Comparison of ENCODE assay signal across 8 mouse cellular contexts in the genomic region with DNA sequence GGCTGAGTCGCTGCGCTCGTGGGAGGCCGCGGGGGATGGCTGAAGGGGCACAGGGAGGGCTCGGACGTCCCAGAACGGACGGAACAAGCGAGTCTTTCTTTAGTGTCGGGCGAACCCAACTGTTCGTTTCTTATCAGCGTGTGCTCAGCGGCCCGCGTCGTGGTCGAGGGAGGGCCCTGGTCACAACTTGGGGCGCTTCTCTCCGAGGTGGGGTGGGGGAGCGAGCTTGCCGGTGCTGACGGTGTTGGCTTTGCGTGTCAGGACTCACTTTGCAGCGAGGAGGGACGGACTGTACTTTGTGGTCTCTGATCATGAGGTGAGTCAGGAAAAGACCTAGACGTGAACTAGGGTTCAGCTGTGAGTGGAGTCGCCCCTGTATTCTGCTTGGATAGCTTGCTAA. TPM values are rescaled to one million over a fixed set of nuclear protein-coding genes. Genes with fewer than 3 reads are reported as not detected.
DNase-seq lines count a peak whose midpoint lies in the region; ATAC-seq and TF ChIP-seq lines count a peak whose summit lies in the region.

No protein-coding gene starts in this region.

- no peak; the same call in 1 of the 2 replicates for ATAC-seq in neural tube, embryonic 11.5 days (ENCODE audit: insufficient read depth, low FRiP score, low TSS enrichment)
- no peak for ATAC-seq in forebrain, embryonic 13.5 days
- no peak for ATAC-seq in hindbrain, embryonic 13.5 days (ENCODE audit: low FRiP score)
- ATAC-seq in midbrain, embryonic 13.5 days = no peak

- no peaks in the 10 kb centered on the region for H3K27me3 ChIP-seq in neural tube, embryonic 11.5 days (ENCODE audit: control insufficient read depth, insufficient read depth, low read length)
- H3K27me3 ChIP-seq in forebrain, embryonic 13.5 days = no peaks in the 10 kb centered on the region
- H3K27me3 ChIP-seq in hindbrain, embryonic 13.5 days = no peaks in the 10 kb centered on the region
- H3K27me3 ChIP-seq in liver, adult 2 months (ENCODE audit: control insufficient read depth, insufficient read depth, low read length) = no peaks in the 10 kb centered on the region
- no peaks in the 10 kb centered on the region for H3K27me3 ChIP-seq in midbrain, embryonic 13.5 days

- peaks cover 4% of the 10 kb centered on the region; the same call in 1 of the 2 replicates for H3K4me1 ChIP-seq in neural tube, embryonic 11.5 days (ENCODE audit: control insufficient read depth, insufficient read depth, low read length)
- peaks cover 19% of the 10 kb centered on the region for H3K4me1 ChIP-seq in forebrain, embryonic 13.5 days
- H3K4me1 ChIP-seq in hindbrain, embryonic 13.5 days (replicated peaks) = peaks cover 16% of the 10 kb centered on the region
- H3K4me1 ChIP-seq in liver, adult 2 months (ENCODE audit: control insufficient read depth, insufficient read depth, low read length) = peaks cover 11% of the 10 kb centered on the region
- peaks cover 17% of the 10 kb centered on the region for H3K4me1 ChIP-seq in midbrain, embryonic 13.5 days (replicated peaks)

- peaks cover 5% of the 10 kb centered on the region; the same call in 1 of the 2 replicates for H3K79me2 ChIP-seq in liver, adult 2 months (ENCODE audit: control insufficient read depth, insufficient read depth, low read length)

- 0% methylated on average over 29 of the region's 29 CpGs for WGBS in neural tube, embryonic 11.5 days
- under 1% methylated on average over 28 of the region's 29 CpGs for WGBS in forebrain, embryonic 13.5 days
- whole genome bisulfite sequencing in hindbrain, embryonic 13.5 days = under 1% methylated on average over 29 of the region's 29 CpGs
- WGBS in liver, adult 2 months = under 1% methylated on average over 29 of the region's 29 CpGs
- WGBS in midbrain, embryonic 13.5 days = under 1% methylated on average over 29 of the region's 29 CpGs

- peak overlapping the region; percentile 28 for H3K27ac ChIP-seq in neural tube, embryonic 11.5 days (ENCODE audit: low read depth, low read length)
- H3K27ac ChIP-seq in forebrain, embryonic 13.5 days = peak overlapping the region; percentile 65; the same call in 1 of the 2 replicates
- peak overlapping the region; percentile 85 for H3K27ac ChIP-seq in hindbrain, embryonic 13.5 days
- peak overlapping the region; percentile 70 for H3K27ac ChIP-seq in liver, adult 2 months (replicated peaks; ENCODE audit: insufficient read depth, low read depth, low read length)
- peak overlapping the region; percentile 80 for H3K27ac ChIP-seq in midbrain, embryonic 13.5 days

- peak overlapping the region; percentile 85 for H3K4me2 ChIP-seq in neural tube, embryonic 11.5 days (ENCODE audit: low read depth)
- peak overlapping the region; percentile 78 for H3K4me2 ChIP-seq in forebrain, embryonic 13.5 days
- peak overlapping the region; percentile 75 for H3K4me2 ChIP-seq in hindbrain, embryonic 13.5 days
- peak overlapping the region; percentile 75 for H3K4me2 ChIP-seq in midbrain, embryonic 13.5 days (replicated peaks)

- no peaks in the 10 kb centered on the region for H3K9me3 ChIP-seq in neural tube, embryonic 11.5 days (ENCODE audit: control insufficient read depth, low read length)
- H3K9me3 ChIP-seq in forebrain, embryonic 13.5 days (replicated peaks) = no peaks in the 10 kb centered on the region
- H3K9me3 ChIP-seq in hindbrain, embryonic 13.5 days = no peaks in the 10 kb centered on the region
- no peaks in the 10 kb centered on the region for H3K9me3 ChIP-seq in midbrain, embryonic 13.5 days

- peak overlapping the region; percentile 86 for H3K4me3 ChIP-seq in neural tube, embryonic 11.5 days (ENCODE audit: low read depth, low read length)
- H3K4me3 ChIP-seq in forebrain, embryonic 13.5 days = peak overlapping the region; percentile 70
- peak overlapping the region; percentile 89 for H3K4me3 ChIP-seq in hindbrain, embryonic 13.5 days
- H3K4me3 ChIP-seq in liver, adult 2 months (ENCODE audit: insufficient read depth, low read depth, low read length) = peak overlapping the region; percentile 75
- peak overlapping the region; percentile 89 for H3K4me3 ChIP-seq in midbrain, embryonic 13.5 days (replicated peaks)

- TF ChIP-seq POLR2A in liver, adult 2 months (IDR thresholded peaks at IDR 0.05; ENCODE audit: extremely low read depth, insufficient read depth, low read length) = no peak

- peak; percentile 58 for DNase-seq in neural tube, embryonic 11.5 days (ENCODE audit: low spot score)
- no peak for DNase-seq in neural tube, embryonic 10.5 days (ENCODE audit: extremely low spot score, low spot score)
- peak; percentile 77 for DNase-seq in adrenal gland, postnatal 14 days
- DNase-seq in liver, adult 2 months (ENCODE audit: extremely low read depth, low read depth, low spot score) = peak; percentile 58
- DNase-seq in thymus, postnatal 14 days = no peak

- H3K9ac ChIP-seq in neural tube, embryonic 11.5 days (ENCODE audit: low read length) = peak overlapping the region; percentile 91
- peak overlapping the region; percentile 81 for H3K9ac ChIP-seq in forebrain, embryonic 13.5 days
- peak overlapping the region; percentile 85 for H3K9ac ChIP-seq in hindbrain, embryonic 13.5 days
- peak overlapping the region; percentile 81 for H3K9ac ChIP-seq in liver, adult 2 months (ENCODE audit: low read depth, low read length)
- peak overlapping the region; percentile 85 for H3K9ac ChIP-seq in midbrain, embryonic 13.5 days (replicated peaks)

- H3K36me3 ChIP-seq in neural tube, embryonic 11.5 days (ENCODE audit: control insufficient read depth, insufficient read depth, low read length) = no peaks in the 10 kb centered on the region; the same call in 1 of the 2 replicates
- peaks cover 10% of the 10 kb centered on the region for H3K36me3 ChIP-seq in forebrain, embryonic 13.5 days (ENCODE audit: poor library complexity, severe bottlenecking)
- peaks cover 5% of the 10 kb centered on the region; the same call in 1 of the 2 replicates for H3K36me3 ChIP-seq in hindbrain, embryonic 13.5 days
- no peaks in the 10 kb centered on the region for H3K36me3 ChIP-seq in liver, adult 2 months (ENCODE audit: control insufficient read depth, insufficient read depth, low read length)
- peaks cover 7% of the 10 kb centered on the region; the same call in 1 of the 2 replicates for H3K36me3 ChIP-seq in midbrain, embryonic 13.5 days

- no peak for TF ChIP-seq CTCF in liver, adult 2 months (IDR thresholded peaks at IDR 0.05; ENCODE audit: low read depth, low read length)

RNA-seq across cellular contexts. Expression of a gene that starts 0.7 kb away (rescaled TPM):
- 38.0 and 38.1 TPM in 2 replicates for polyA plus RNA-seq in neural tube, embryonic 11.5 days (2014; fragmentation: Nextera tagmentation; extraction: Ambion mirVana)
- total RNA-seq in adrenal gland, postnatal 14 days (2021) = 19.2 and 21.1 TPM in 2 replicates
- 25.3 and 32.6 TPM in 2 replicates for polyA plus RNA-seq in forebrain, embryonic 13.5 days (2015; fragmentation: Nextera tagmentation; extraction: Ambion mirVana)
- polyA plus RNA-seq in hindbrain, embryonic 13.5 days (2015; fragmentation: Nextera tagmentation; extraction: Ambion mirVana) = 19.0 and 21.7 TPM in 2 replicates
- 19.5 and 22.8 TPM in 2 replicates for total RNA-seq in liver, adult 2 months (2014; rRNA removed)
- 23.6 and 29.5 TPM in 2 replicates for polyA plus RNA-seq in liver, adult 2 months (2012; rRNA removed)
- 22.0 and 26.7 TPM in 2 replicates for polyA plus RNA-seq in midbrain, embryonic 13.5 days (2015; fragmentation: Nextera tagmentation; extraction: Ambion mirVana)

Comparison
In these comparisons a context has a peak if more than half of its experiments do, and no peak if none do; other contexts are left out.
1. DNase-seq: peak in neural tube, embryonic 11.5 days (single experiment), adrenal gland, postnatal 14 days (single experiment) and liver, adult 2 months (single experiment); none in neural tube, embryonic 10.5 days (single experiment) and thymus, postnatal 14 days (single experiment).
2. H3K27ac ChIP-seq: peak in every context shown above with its lines; median percentile 85 in hindbrain, embryonic 13.5 days; 80 in midbrain, embryonic 13.5 days; 70 in liver, adult 2 months; 65 in forebrain, embryonic 13.5 days; 28 in neural tube, embryonic 11.5 days.
3. Peak in every context shown above with its lines, with median percentiles within 50 percentile points of each other: H3K4me2 ChIP-seq, H3K4me3 ChIP-seq and H3K9ac ChIP-seq.